Mouse (Mus musculus): ENCODE measurements around the gene Cfdp1.

The Cfdp1 gene

DNA sequence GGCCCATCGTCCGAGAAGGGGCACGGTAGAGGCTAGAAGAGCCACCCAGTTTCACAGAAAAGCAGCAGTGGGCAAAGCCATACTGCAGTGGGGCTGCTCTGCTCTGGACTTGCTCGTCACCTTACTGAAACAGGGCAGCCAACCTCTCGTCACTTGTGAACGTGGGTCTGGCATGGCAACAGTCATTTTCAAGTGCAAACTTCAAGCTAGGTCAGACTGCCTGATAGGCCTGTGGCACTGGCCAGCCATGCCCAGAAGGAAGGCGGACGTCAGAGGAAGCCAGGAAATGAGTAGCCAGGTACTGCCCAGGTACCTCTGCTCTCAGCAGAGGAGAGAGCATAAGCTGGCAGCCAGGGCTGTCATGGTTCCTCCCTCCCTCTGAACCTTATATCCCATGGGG, 113.1 kb downstream of the Cfdp1 start:
- CTCF ChIA-PET: interaction anchor here (0.6 kb wide), 1 partner anchor 281 kb away, joined by 6 read pairs; no protein-coding TSS in a partner anchor

DNA sequence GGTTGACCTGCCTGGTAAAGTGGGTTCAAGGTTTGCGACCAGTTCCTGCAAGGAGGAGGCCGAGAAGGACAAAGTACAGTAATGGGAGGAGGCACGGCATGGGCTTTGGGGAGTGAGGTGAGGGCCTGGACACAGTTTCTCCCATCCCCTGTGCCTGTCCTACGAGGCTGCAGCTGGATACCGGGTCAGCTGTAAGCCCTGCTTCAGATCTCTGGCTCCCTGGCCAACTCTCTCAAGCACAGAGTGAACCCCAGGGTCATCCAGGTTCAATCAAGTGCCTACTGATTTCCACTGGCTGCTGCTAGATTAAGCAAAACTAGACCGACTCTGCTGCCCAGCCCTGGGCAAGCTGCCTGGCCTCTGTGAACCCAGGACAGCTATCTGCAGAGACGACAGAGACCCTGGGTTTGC, 113.8 kb downstream of the Cfdp1 start:
- CTCF ChIA-PET: no interaction called here

DNA sequence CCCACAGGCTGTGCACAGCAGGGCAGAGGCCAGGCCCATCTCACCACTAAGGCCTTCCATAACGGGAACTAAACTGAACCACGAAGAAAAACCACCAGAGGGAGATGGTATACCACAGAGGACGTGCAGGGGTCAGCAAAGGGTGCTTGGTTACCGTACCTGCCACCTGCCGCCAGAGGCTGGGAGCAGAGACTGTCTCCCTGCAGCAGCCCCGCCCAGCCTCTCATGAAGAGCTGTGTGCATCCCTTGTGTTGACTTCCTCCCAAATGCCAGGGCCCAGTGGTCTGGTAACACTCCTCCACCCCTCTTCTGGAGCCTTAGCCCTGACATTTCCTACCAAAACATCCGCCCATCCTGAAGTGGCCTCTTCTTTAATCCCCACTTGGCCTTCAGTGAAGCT, 114.5 kb downstream of the Cfdp1 start:
- CTCF ChIA-PET: no interaction called here

DNA sequence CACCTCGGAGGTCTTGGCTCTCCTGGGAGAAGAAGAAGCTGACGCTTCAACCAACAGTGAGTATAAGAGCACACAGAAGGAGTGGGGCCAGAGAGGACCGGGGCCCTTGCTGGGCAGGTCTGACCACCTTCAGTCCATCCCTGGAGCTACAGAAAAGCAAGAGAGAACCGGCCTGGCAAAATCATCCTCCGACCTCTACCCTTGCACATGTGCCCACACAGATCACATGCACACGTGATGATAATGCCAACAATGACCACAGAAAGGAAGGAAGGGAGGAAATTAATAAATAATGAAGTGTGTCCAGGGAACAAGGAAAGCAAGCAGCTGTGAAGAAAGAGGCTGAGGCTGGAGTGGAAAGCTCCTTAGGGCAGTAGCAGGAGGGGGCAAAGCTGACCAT, 115.2 kb downstream of the Cfdp1 start:
- CTCF ChIA-PET: no interaction called here

DNA sequence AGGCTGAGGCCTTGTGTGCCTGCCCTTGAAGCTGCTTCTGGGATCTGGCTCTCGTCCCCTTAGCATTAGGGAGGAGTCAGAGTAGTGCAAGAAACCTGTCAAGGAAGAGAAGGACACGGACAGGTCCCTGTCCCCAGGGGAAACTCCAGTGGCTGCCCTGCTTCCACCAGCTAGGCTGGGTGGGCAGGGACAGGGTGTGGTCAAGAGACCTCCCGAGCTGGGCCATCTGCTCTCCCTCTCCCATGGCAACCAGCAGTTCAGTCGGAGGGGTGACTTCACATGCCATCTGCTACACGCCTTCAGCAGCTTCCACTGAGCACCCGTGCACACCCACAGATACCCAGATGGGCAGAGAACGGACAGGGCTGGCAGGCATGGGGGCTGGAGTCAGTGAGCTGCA, 117.8 kb downstream of the Cfdp1 start:
- CTCF ChIA-PET: no interaction called here

DNA sequence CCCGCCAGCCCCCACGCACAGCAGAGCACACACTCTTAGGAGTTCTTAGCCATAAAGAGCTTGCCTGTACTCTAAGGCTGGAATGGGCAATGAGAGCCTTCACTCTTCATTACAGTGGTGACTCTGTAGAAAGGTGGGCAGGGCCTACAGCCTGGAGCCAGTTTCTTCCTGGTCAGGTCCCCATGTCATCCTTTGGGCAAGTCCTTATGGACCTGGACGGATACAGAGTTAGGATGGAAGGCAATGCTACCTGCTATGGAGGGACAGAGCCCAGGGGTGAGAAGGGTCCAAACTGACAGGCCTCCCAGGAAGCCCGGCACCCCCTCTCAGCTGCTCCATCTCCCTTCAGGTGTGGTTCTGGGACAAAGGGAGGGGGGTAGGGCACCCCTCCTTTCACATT, 118.3 kb downstream of the Cfdp1 start:
- CTCF ChIA-PET: no interaction called here

DNA sequence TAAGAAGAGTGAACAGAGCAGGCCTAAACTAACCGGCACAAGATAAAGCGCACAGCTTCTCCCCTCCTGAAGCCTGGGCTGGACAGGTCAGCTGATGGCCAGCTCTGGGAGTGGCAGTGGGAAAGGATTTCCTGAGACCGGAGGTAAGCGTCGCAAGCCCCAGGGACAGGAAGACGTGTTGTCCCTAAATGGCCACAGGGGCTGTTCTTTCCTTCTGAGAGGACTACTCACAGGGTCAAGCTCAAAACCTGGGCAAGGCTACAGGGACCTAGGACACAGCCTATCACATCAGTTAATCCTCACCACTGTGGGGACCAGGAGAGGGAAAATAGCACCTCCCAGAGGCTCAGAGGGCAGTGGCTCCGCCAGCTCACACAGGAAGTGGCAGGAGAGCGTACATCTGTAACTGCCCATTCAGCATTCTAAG, 118.7 kb downstream of the Cfdp1 start:
- CTCF ChIA-PET: no interaction called here

DNA sequence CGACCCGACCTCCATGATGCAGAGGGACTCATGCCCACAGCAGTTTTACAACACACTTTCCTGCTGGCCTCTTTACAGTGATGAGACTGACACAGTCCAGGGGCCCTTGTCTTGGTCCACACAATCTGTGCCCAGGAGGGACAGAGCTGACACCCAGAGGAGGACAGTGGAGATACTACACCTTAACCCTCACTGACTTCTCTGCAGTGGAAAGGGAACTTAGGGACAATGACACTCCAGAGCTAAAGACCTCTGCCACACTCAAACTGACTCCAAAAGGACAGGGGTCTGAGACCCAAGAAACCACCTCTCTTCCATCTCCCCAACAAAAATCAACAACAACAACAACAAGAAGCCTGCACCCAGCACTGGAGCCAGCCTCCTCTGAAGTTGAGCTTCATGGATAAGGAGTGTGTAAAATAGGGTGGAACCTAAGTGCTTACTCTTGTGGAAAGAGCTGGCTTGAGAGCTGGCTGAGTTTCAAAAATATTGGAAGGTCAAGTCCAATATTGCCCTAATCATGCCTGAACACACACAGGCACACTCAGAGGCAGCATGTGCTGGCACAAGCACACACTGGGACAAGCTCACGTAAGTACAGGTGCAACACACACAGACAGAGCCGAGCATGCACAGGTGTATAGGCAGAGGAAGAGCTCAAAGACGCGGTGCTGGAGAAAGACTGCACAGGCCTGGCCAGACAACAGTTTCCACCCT, 119.7 kb downstream of the Cfdp1 start:
- CTCF ChIA-PET: no interaction called here

DNA sequence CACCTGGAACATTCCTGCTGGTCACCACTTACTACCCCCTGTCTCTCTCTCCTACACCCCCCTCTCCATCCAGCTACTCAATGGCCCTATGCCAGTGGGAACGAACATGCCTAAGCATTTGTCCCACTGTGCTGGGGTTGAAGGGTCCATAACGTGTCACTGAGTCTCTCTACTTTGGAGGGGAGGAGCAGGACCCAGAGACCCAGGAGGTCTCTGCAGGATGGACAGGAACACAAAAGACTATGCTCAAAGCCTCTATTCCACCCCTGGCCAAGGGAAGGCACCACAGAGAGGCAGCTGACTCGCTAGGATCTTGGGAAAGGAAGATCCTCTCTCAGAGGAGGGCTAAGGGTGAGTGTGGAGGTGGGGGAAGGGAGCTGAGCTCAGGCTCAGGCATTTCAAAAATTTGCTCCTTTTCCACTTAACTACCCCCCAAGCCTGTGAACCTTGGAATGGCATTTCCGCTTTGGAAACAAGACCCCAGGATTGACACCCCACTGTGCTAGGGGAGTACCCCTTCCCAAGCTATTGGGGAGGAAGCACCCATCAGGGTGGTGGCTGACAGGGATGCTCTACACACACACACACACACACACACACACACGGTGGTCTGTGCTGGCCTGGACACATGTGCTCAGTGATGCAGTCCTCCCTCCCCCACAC, 120.4 kb downstream of the Cfdp1 start:
- CTCF ChIA-PET: interaction anchor here (0.6 kb wide), 1 partner anchor 27 kb away, joined by 3 read pairs; no protein-coding TSS in a partner anchor

DNA sequence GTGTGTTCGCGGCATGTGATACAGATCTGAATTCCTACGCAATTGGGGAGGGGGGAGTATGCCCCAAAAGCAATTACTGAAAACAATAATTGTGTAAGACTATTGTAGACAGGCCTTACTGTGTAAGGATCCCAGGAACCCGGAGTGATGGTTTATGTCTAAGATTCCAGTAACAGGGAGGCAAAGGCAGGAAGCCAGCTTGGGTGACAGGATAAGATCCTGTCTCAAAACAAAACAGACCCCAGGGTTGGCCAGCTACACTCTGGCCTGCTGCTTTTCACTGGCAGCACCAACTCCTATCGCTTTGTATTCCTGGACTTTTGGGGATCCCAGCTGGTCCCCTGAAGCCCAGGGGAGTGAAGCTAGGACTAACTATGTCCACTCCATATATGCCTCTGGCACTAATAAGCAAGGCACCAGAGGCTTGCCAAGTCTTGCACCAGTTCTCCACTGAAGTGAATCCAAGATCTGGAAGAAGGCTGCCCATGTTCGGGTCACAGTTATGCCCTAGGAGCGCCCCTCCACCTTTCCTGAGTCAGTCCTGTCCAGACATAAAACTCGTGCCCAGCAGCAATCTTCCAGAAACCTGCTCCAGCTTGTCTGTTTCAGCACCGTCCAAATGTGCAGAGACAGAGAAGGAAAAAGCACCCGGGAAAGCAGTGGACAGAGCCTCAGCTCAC, 121.5 kb downstream of the Cfdp1 start:
- CTCF ChIA-PET: no interaction called here

DNA sequence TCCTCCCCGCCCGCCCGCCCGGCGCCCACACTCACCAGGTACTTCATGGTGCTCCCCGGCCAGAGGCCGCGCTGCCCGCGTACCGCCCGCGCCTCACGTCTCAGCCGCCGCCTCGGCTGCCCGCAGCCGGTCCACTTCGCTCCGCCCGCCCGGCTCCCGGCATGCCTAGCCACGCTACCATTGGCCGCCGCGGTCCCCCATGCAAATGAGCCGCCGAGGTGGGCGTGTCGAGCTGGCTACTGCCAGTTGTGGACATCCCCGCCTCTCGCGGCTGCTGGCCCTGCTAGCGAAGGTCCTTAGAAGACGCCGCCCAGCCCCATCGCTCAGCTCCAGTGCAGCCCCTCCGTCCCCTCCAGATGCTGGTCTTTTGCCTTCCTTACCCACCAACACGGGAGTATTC, 122.1 kb downstream of the Cfdp1 start:
- CTCF ChIA-PET: no interaction called here

DNA sequence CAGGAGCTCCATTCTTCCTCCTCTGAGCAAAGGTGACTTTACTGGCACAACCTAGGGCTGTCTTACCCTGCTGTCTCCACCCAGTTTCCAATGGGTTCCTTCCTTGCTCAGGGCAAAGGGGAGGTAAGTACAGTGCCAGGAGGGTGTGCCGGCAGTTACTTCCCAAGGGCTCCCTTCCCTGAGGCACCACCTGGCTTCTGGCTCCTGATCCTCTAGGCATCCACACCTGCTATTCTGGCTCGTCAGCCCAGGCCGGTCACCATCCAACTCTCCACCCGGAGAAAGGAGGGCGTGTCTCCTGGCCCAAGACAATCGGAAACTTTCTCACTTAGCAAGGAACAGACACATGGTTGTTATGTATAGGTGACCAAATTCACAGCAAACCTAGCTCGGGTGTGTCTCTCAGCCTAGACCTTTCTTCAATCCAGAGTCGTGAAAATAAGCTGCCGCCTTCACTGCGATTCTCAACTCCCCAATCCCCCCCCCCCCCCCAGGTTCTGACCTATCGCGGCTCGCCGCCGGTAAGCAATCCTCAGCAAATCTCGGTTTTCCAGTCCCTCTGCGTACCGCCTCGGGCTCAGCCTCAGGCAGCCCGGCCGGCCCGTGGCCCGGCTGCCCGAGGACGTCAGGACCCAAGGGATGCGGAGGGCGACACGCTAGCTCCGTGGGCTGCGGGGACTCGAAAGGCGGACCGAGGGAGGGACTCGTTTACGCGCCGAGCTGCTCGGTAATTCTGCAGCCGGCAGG, 122.7 kb downstream of the Cfdp1 start:
- CTCF ChIA-PET: no interaction called here

DNA sequence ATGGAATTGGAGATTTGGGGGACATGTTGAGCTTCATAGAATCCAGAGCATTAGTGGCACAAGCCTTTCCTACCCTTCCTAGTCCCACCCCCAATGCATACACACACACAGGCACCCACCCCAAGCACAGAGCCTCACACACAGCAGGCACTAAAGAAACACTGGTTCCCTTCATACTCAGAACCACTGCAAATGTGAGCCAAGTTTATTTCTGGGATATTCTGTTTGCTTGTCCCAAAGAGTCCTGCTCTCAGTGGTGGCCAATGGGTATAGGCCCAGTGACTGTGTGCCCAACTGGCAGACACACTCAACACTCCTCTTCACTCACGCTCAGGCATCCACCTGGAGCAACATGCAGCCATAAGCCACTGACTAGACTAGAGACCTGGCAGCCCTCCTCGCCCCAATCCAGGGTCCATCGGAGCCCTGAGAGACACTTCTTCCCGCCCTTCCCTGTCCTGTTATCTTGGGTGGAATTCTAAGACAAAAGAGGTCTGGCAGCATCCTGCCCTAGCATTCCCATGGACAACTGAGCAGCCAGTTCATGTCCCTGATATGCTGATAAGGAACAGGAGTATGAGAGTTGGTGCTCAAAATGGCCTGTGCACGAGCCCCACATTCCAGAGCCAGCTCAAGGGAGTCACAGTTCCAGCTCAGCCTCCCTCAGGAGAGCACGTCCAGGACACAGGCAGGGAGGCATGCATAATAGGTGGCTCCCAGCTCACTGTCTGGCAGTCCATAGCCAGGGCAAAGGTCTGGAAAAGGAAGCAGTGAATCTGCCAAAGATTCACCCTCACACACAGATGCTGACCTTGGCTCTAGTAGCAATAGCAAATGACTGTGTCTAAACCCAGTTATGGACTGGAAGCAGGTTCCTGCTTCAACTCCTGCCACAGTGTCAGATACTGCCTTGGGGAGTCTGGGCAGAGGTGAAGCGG, 124.6 kb downstream of the Cfdp1 start:
- CTCF ChIA-PET: interaction anchor here (0.7 kb wide), 1 partner anchor 65 kb away, joined by 3 read pairs; no protein-coding TSS in a partner anchor

DNA sequence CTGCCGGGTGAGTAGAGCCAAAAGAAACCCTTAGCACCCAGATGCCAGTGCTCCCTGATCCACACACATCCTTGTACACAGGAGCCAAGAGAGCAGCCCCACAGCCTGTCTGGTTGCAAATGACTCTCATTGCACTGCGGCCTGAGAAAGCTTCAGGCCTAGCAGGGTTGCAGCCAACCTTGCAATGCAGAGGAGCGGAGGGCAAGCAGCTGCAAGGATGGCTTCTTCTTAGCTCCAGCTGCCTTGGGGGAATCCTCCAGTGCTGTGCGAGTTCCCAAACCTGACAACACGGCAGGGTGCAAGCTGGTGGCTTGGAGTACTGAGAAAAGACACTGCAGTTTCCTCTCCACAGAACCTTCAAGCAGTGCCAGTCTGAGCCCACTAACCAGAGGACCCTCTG, 125.6 kb downstream of the Cfdp1 start:
- CTCF ChIA-PET: no interaction called here

DNA sequence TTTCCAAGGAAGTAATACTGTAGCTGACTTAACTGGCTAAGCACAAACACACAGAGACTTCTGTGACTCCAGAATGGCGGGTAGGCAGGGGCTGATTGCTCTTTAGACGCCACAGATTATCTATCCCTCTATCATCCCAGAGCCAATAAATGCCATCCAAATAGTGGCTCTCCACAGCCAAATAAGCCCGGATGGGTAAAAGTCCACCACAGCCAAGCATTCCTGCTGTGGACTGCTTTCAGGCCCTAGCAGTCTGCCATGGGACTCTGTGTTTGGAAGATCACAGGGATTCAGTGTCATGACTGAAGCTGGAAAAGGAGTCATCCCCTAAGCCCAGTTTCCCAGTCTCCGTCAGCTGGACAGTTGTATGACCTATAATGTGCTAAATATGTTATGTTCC, 126.5 kb downstream of the Cfdp1 start:
- CTCF ChIA-PET: no interaction called here

DNA sequence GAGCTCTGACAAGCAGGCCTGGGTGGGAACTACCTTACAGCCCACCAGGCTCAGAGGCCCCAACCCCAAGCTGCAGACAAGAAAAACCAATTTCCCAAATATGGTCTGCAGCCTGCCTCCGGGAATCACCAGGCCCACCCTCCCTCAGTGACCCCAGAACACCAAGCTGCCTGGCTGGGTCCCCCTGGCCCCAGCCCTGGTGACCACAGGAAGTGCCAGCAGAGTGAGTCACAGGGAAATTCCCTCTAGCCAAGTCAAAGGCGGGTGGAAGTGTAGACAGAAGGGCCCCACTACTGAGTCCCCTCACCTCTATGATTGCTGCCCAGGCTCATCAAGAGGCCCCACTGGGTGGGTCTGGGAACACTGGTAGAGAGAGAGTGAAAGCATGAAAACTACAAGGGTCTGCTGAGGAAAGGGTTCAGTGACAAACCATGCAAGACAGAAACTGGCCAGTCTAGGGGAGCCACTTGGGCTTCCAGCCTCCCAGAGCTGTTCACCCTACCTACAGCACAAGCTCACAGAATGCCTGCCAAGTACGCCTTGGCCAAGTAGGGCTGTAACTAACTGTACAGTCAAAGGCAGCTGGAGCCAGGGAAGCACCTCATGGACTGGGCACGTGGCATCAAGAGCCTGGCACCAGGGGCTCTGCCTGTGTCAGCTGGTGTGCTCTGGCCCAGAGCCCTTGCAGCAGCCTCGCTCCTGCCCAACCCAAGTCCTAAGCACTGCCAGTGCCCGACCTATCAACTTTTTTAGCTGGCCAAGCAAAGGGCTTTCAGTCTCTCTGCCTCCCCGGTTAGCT, 127.8 kb downstream of the Cfdp1 start:
- CTCF ChIA-PET: no interaction called here

DNA sequence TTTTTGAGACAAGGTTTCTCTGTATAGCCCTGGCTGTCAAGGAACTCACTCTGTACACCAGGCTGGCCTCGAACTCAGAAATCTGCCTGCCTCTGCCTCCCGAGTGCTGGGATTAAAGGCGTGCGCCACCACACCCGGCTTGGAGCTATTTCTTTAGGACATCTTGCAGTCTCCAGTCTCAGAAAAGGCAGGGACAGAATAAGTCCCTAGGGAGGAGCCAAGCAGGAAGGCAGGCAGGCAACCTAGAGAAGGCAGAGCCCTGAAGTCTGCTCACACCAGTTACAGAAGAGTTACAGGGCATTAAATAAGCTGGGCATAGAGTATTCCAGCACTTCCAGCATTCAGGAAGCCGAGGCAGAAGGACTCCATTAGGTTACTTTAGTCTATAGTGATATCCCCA, 128.8 kb downstream of the Cfdp1 start:
- CTCF ChIA-PET: no interaction called here

DNA sequence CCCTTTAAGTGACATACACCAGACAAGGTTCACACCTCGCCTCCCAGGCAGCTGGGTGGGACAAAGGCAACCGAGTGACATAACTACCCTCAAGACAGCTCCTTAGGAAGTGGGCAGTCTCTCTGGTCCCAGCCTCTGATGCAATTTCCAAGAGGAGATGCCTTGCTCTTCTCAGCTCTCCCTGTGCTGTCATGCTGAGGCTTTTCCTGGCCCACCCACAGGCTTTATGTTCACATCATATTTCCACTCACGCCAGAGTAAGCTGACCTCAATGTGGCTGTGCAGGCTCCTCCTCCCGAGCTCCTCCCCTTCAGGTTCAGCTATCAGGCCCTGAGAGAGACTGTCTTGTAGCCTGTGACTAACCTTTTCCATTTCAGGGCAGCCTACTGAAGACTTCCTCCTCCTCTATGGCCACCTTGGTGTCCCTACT, 134.0 kb downstream of the Cfdp1 start:
- CTCF ChIA-PET: no interaction called here

DNA sequence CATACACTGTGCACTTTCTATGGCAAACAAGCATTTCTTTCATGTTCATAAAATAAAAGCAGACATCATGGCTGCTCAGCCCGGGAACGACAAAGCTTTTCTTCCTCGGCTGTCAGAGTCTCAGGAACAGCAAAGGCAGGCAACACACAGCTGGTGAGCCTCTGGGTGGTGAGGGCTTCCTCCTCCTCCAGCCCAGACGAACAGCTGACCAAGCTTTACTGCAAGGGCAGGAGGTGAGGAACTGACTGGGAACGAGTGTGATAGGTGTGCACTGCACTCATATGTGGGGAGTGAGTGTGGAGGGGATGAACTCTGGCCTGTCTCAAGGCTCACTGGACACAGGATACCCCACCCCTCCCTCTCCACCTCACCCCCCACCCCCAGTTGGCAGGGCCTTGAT, 135.2 kb downstream of the Cfdp1 start:
- CTCF ChIA-PET: interaction anchor here (1.2 kb wide), 1 partner anchor 104 kb away, joined by 3 read pairs; no protein-coding TSS in a partner anchor

All from spleen, embryonic (tissue).